In genomic region chr7:48876526-48876925, GRCm38 (mm10) we compare ENCODE assay signal across 7 mouse cellular contexts. TPM values are rescaled to one million over a fixed set of nuclear protein-coding genes. Genes with fewer than 3 reads are reported as not detected.
DNase-seq lines count a peak whose midpoint lies in the region; ATAC-seq and TF ChIP-seq lines count a peak whose summit lies in the region.

No protein-coding gene starts in this region.

- TF ChIP-seq CTCF in liver, adult 2 months (IDR thresholded peaks at IDR 0.05; ENCODE audit: low read depth, low read length), result peak; percentile 64
- TF ChIP-seq CTCF in left cerebral cortex, adult 2 months (IDR thresholded peaks at IDR 0.05), result peak; percentile 94

- peak; percentile 83 for DNase-seq in liver, adult 2 months (ENCODE audit: extremely low read depth, low read depth, low spot score)
- peak; percentile 59 for DNase-seq in MN1 (ENCODE audit: low spot score)
- peak; percentile 50 for DNase-seq in c-Kit-positive CD71-positive TER-119-negative erythroid progenitor cells, embryonic 14.5 days (ENCODE audit: low read depth)
- DNase-seq in left cerebral cortex, adult 2 months (ENCODE audit: extremely low spot score in 1 of 2, low spot score in 2 of 2), result peak; percentile 41 to 45
- peak; percentile 15 for DNase-seq in retina, adult 2 months (ENCODE audit: low read depth, low spot score)

- H3K27me3 ChIP-seq in liver, adult 2 months (ENCODE audit: control insufficient read depth, insufficient read depth, low read length), result no peaks in the 10 kb centered on the region
- H3K27me3 ChIP-seq in liver, embryonic 12.5 days (replicated peaks), result no peaks in the 10 kb centered on the region

- peaks cover 3% of the 10 kb centered on the region; the same call in 1 of the 2 replicates for H3K79me2 ChIP-seq in liver, adult 2 months (ENCODE audit: control insufficient read depth, insufficient read depth, low read length)

- H3K9me3 ChIP-seq in liver, embryonic 12.5 days (replicated peaks), result no peaks in the 10 kb centered on the region

- peak overlapping the region; percentile 85 for H3K27ac ChIP-seq in liver, adult 2 months (replicated peaks; ENCODE audit: insufficient read depth, low read depth, low read length)
- H3K27ac ChIP-seq in liver, embryonic 12.5 days, result no peak overlapping the region
- H3K27ac ChIP-seq in left cerebral cortex, adult 2 months, result no peak overlapping the region

- H3K4me1 ChIP-seq in liver, adult 2 months (ENCODE audit: control insufficient read depth, insufficient read depth, low read length), result peaks cover 18% of the 10 kb centered on the region
- H3K4me1 ChIP-seq in liver, embryonic 12.5 days, result peaks cover 31% of the 10 kb centered on the region

- H3K36me3 ChIP-seq in liver, adult 2 months (ENCODE audit: control insufficient read depth, insufficient read depth, low read length), result peaks cover 15% of the 10 kb centered on the region; the same call in 1 of the 2 replicates
- H3K36me3 ChIP-seq in liver, embryonic 12.5 days, result peaks cover 81% of the 10 kb centered on the region

- WGBS in liver, adult 2 months, result 22% methylated on average over 4 of the region's 4 CpGs
- 70% methylated on average over 4 of the region's 4 CpGs for WGBS in liver, embryonic 12.5 days (ENCODE audit: insufficient replicate concordance)

- ATAC-seq in liver, embryonic 12.5 days, result no peak
- peak; percentile 25 for ATAC-seq in granulocyte monocyte progenitor cell, adult 5-6 weeks (replicated peaks; ENCODE audit: poor library complexity, severe bottlenecking)

- intact Hi-C loops in left cerebral cortex, adult 2 months (cut with DNase I), result no loop called here

- H3K4me3 ChIP-seq in liver, adult 2 months (ENCODE audit: insufficient read depth, low read depth, low read length), result no peak overlapping the region
- no peak overlapping the region for H3K4me3 ChIP-seq in liver, embryonic 12.5 days
- no peak overlapping the region for H3K4me3 ChIP-seq in left cerebral cortex, adult 2 months

- 0 out of 2 replicates have a peak, but pooled peaks have one; percentile 5 for TF ChIP-seq POLR2A in liver, adult 2 months (IDR thresholded peaks at IDR 0.05; ENCODE audit: extremely low read depth, insufficient read depth, low read length)

- H3K9ac ChIP-seq in liver, adult 2 months (ENCODE audit: low read depth, low read length), result peak overlapping the region; percentile 42; the same call in 1 of the 2 replicates
- H3K9ac ChIP-seq in liver, embryonic 12.5 days, result no peak overlapping the region

- H3K4me2 ChIP-seq in liver, embryonic 12.5 days, result no peak overlapping the region

RNA-seq across cellular contexts. Expression of gene E2f8, which starts 4.9 kb away (rescaled TPM):
- total RNA-seq in liver, adult 2 months (2014; rRNA removed), result 0.83 and 1.1 TPM in 2 replicates
- polyA plus RNA-seq in liver, adult 2 months (2012; rRNA removed), result 1.3 and 2.6 TPM in 2 replicates
- 34.5 and 38.7 TPM in 2 replicates for polyA plus RNA-seq in liver, embryonic 12.5 days (2016; fragmentation: Nextera tagmentation; extraction: Ambion mirVana)
- 92.7 and 99.0 TPM in 2 replicates for total RNA-seq in granulocyte monocyte progenitor cell, adult 5-6 weeks (2014; fragmentation: Nextera tagmentation)
- total RNA-seq in granulocyte monocyte progenitor cell, adult 5-6 weeks (2017), result 29.6 and 41.6 TPM in 2 replicates
- under 1 TPM; 0.09 to 0.23 TPM for total RNA-seq in left cerebral cortex, adult 2 months (2021)

RNA-seq across cellular contexts. Expression of gene Csrp3, which starts 28.7 kb away (rescaled TPM):
- total RNA-seq in liver, adult 2 months (2014; rRNA removed), result 16.8 and 44.6 TPM in 2 replicates
- 10.9 and 11.4 TPM in 2 replicates for polyA plus RNA-seq in liver, adult 2 months (2012; rRNA removed)
- polyA plus RNA-seq in liver, embryonic 12.5 days (2016; fragmentation: Nextera tagmentation; extraction: Ambion mirVana), result 0.27 and 0.86 TPM in 2 replicates
- 5.2 and 9.5 TPM in 2 replicates for total RNA-seq in granulocyte monocyte progenitor cell, adult 5-6 weeks (2014; fragmentation: Nextera tagmentation)
- total RNA-seq in granulocyte monocyte progenitor cell, adult 5-6 weeks (2017), result 6.3 and 7.1 TPM in 2 replicates
- not detected for total RNA-seq in left cerebral cortex, adult 2 months (2021)

RNA-seq across cellular contexts. Expression of gene Nav2, which starts 32.0 kb away (rescaled TPM):
- 11.1 and 25.3 TPM in 2 replicates for total RNA-seq in liver, adult 2 months (2014; rRNA removed)
- 17.6 and 18.4 TPM in 2 replicates for polyA plus RNA-seq in liver, adult 2 months (2012; rRNA removed)
- polyA plus RNA-seq in liver, embryonic 12.5 days (2016; fragmentation: Nextera tagmentation; extraction: Ambion mirVana), result 2.6 and 2.8 TPM in 2 replicates
- 31.9 and 38.7 TPM in 2 replicates for total RNA-seq in granulocyte monocyte progenitor cell, adult 5-6 weeks (2014; fragmentation: Nextera tagmentation)
- total RNA-seq in granulocyte monocyte progenitor cell, adult 5-6 weeks (2017), result 18.2 and 26.1 TPM in 2 replicates
- 100 to 1,000 TPM; 102 to 119 TPM for total RNA-seq in left cerebral cortex, adult 2 months (2021)

Comparison
In these comparisons a context has a peak if more than half of its experiments do, and no peak if none do; other contexts are left out.
1. DNase-seq: peak in every context shown above with its lines; median percentile 83 in liver, adult 2 months; 59 in MN1; 50 in c-Kit-positive CD71-positive TER-119-negative erythroid progenitor cells, embryonic 14.5 days; 43 in left cerebral cortex, adult 2 months; 15 in retina, adult 2 months.
2. RNA of gene E2f8, which starts 4.9 kb away (total RNA-seq): 29.6 to 99.0 TPM in granulocyte monocyte progenitor cell, adult 5-6 weeks; 0.83 to 1.1 TPM in liver, adult 2 months and 0.09 to 0.23 TPM in left cerebral cortex, adult 2 months; every median in the first group is over 10 times any median in the second.
3. RNA of gene Csrp3, which starts 28.7 kb away (total RNA-seq): 16.8 to 44.6 TPM in liver, adult 2 months and 5.2 to 9.5 TPM in granulocyte monocyte progenitor cell, adult 5-6 weeks; not detected in left cerebral cortex, adult 2 months; every median in the first group is over 4 times any median in the second.